Mouse (Mus musculus): ENCODE measurements around the gene Casp14.

GRCm38 (mm10) chr10:78718056-78718455 is at the start of gene Casp14:
- no peak for TF ChIP-seq GATA1 (IDR thresholded peaks at IDR 0.05; ENCODE audit: borderline replicate concordance, low read length)
- no peak for TF ChIP-seq FLI1 (IDR thresholded peaks at IDR 0.05; ENCODE audit: low read length)
